Mouse (Mus musculus) hindbrain, embryonic 14.5 days (tissue): ENCODE measurements around the gene Relb. TPM values are rescaled to one million over a fixed set of nuclear protein-coding genes. Genes with fewer than 3 reads are reported as not detected.

Experiments used
- ATAC-seq: fragments of 200-750 bp; cut with Nextera tagmentation; 2 replicates; pipeline ENCODE4 v1.8.0; 2017; ENCODE audit warnings: moderate number of reproducible peaks, mild to moderate bottlenecking, moderate TSS enrichment, moderate library complexity; ENCODE audit not compliant: low FRiP score
- DNase-seq: peaks from one replicate; pipeline ENCODE4 v3.0.0-alpha.2; 2015; ENCODE audit warnings: low spot score
- H3K27ac ChIP-seq: fragments of 300-500 bp; sonication (generic); 2 replicates; pipeline ENCODE4 v1.5.1; 2014; ENCODE audit warnings: mild to moderate bottlenecking, moderate library complexity
- H3K27me3 ChIP-seq: fragments of 300-500 bp; sonication (generic); 2 replicates; pipeline ENCODE4 v1.6.1; 2014; ENCODE audit warnings: mild to moderate bottlenecking, low read length, mixed read lengths; ENCODE audit not compliant: control insufficient read depth, insufficient read depth
- H3K36me3 ChIP-seq: fragments of 300-500 bp; sonication (generic); replicated peaks from 2 replicates; pipeline ENCODE4 v1.6.1; 2014; ENCODE audit not compliant: control insufficient read depth, insufficient read depth
- H3K4me1 ChIP-seq: fragments of 300-500 bp; sonication (generic); replicated peaks from 2 replicates; pipeline ENCODE4 v1.6.1; 2014; ENCODE audit warnings: antibody characterized with exemption, low read length, mixed read lengths; ENCODE audit not compliant: control insufficient read depth, insufficient read depth
- H3K4me2 ChIP-seq: fragments of 300-500 bp; sonication (generic); replicated peaks from 2 replicates; pipeline ENCODE4 v1.6.1; 2014; ENCODE audit warnings: mild to moderate bottlenecking, moderate library complexity
- H3K4me3 ChIP-seq: fragments of 300-500 bp; sonication (generic); replicated peaks from 2 replicates; pipeline ENCODE4 v1.5.1; 2014; ENCODE audit warnings: mild to moderate bottlenecking, low read length
- H3K9ac ChIP-seq: fragments of 300-500 bp; sonication (generic); 2 replicates; pipeline ENCODE4 v1.6.1; 2014
- H3K9me3 ChIP-seq: fragments of 300-500 bp; sonication (generic); 2 replicates; pipeline ENCODE4 v1.6.1; 2016; ENCODE audit warnings: low read length; ENCODE audit not compliant: control insufficient read depth
- WGBS: fragments of 180-500 bp; shearing (Covaris S2); extraction: QIAGEN DNeasy Blood & Tissue Kit; methylation state at CpG from one replicate; pipeline ENCODE4 v1.1.7; 2014; 5-methylcytosine and 5-hydroxymethylcytosine counted together
- polyA plus RNA-seq: library from polyadenylated mRNA; unstranded; fragments of >200 nt; fragmentation: Nextera tagmentation; extraction: Ambion mirVana; gene quantifications from 2 replicates; pipeline ENCODE4 v1.2.1, GENCODE M21; 2014

Gene Relb
- polyA plus RNA-seq, 1 experiment from 2014 or later: 5.4 TPM

GRCm38 (mm10) chr7:19634591-19634990, 5.4 kb upstream of the Relb start:
- Histone ChIP-seq H3K27ac (no peak overlapping the region), H3K4me3 (no peak overlapping the region), H3K9ac (no peak overlapping the region), H3K27me3 (no peaks in the 10 kb centered on the region), H3K36me3 (peaks cover 75% of the 10 kb centered on the region), H3K4me1 (0 out of 2 replicates have a peak, but pooled peaks cover 3% of the 10 kb centered on the region), H3K9me3 (no peaks in the 10 kb centered on the region), H3K4me2 (no peak overlapping the region)
- ATAC-seq (no peak), DNase-seq (no peak)
- WGBS: 98% methylated on average over 2 of the region's 2 CpGs

- DNase-seq (no peak), ATAC-seq (no peak)
- Histone ChIP-seq H3K27me3 (no peaks in the 10 kb centered on the region), H3K27ac (no peak overlapping the region), H3K4me3 (no peak overlapping the region), H3K4me1 (0 out of 2 replicates have a peak, but pooled peaks cover 3% of the 10 kb centered on the region), H3K9ac (no peak overlapping the region), H3K9me3 (no peaks in the 10 kb centered on the region), H3K4me2 (no peak overlapping the region), H3K36me3 (peaks cover 68% of the 10 kb centered on the region)
- WGBS: 95% methylated on average over 15 of the region's 15 CpGs
Observed at GRCm38 (mm10) chr7:19633855-19634254, 4.6 kb upstream of the Relb start.

GRCm38 (mm10) chr7:19633197-19633596, 4.0 kb upstream of the Relb start:
- WGBS: 93% methylated on average over 17 of the region's 17 CpGs
- peaks cover 61% of the 10 kb centered on the region for H3K36me3 ChIP-seq

GRCm38 (mm10) chr7:19632720-19633119, 3.5 kb upstream of the Relb start:
- H3K36me3 ChIP-seq: peaks cover 57% of the 10 kb centered on the region
- no peak overlapping the region for H3K4me3 ChIP-seq
- no peak overlapping the region for H3K9ac ChIP-seq
- no peak for DNase-seq
- no peaks in the 10 kb centered on the region for H3K9me3 ChIP-seq
- no peaks in the 10 kb centered on the region for H3K27me3 ChIP-seq
- ATAC-seq: no peak
- H3K27ac ChIP-seq: no peak overlapping the region
- H3K4me2 ChIP-seq: no peak overlapping the region
- H3K4me1 ChIP-seq: 0 out of 2 replicates have a peak, but pooled peaks cover 6% of the 10 kb centered on the region

More at GRCm38 (mm10) chr7:19633197-19633596, 4.0 kb upstream of the Relb start:
- H3K9ac ChIP-seq: no peak overlapping the region
- DNase-seq (no peak), ATAC-seq (no peak)
- H3K4me1 ChIP-seq: 0 out of 2 replicates have a peak, but pooled peaks cover 5% of the 10 kb centered on the region
- no peaks in the 10 kb centered on the region for H3K9me3 ChIP-seq
- H3K27ac ChIP-seq: no peak overlapping the region
- no peaks in the 10 kb centered on the region for H3K27me3 ChIP-seq
- H3K4me3 ChIP-seq: no peak overlapping the region
- no peak overlapping the region for H3K4me2 ChIP-seq

GRCm38 (mm10) chr7:19632275-19632674, 3.0 kb upstream of the Relb start:
- peaks cover 52% of the 10 kb centered on the region for H3K36me3 ChIP-seq
- ATAC-seq (no peak), DNase-seq (no peak)
- H3K27me3 ChIP-seq: no peaks in the 10 kb centered on the region
- 0 out of 2 replicates have a peak, but pooled peaks cover 6% of the 10 kb centered on the region for H3K4me1 ChIP-seq
- no peak overlapping the region for H3K4me2 ChIP-seq
- no peak overlapping the region for H3K9ac ChIP-seq
- H3K9me3 ChIP-seq: no peaks in the 10 kb centered on the region
- no peak overlapping the region for H3K4me3 ChIP-seq
- no peak overlapping the region for H3K27ac ChIP-seq

GRCm38 (mm10) chr7:19628536-19629360, 490 bp downstream of the Relb start:
- H3K36me3 ChIP-seq: peaks cover 17% of the 10 kb centered on the region
- H3K9ac ChIP-seq: peak overlapping the region; percentile 60
- peak overlapping the region; percentile 96 for H3K4me2 ChIP-seq
- no peaks in the 10 kb centered on the region for H3K9me3 ChIP-seq
- WGBS: under 1% methylated on average over 52 of the region's 57 CpGs
- H3K27ac ChIP-seq: peak overlapping the region; percentile 76
- peak overlapping the region; percentile 76 for H3K4me3 ChIP-seq
- DNase-seq: peak; percentile 75
- 0 out of 2 replicates have a peak, but pooled peaks cover 6% of the 10 kb centered on the region for H3K4me1 ChIP-seq
- peak; percentile 84 for ATAC-seq
- no peaks in the 10 kb centered on the region for H3K27me3 ChIP-seq

GRCm38 (mm10) chr7:19628192-19628535, 1.1 kb downstream of the Relb start:
- no peak overlapping the region for H3K9ac ChIP-seq
- H3K9me3 ChIP-seq: no peaks in the 10 kb centered on the region
- 17% methylated on average over 17 of the region's 17 CpGs for WGBS
- H3K4me1 ChIP-seq: 0 out of 2 replicates have a peak, but pooled peaks cover 6% of the 10 kb centered on the region
- peak overlapping the region; percentile 76 for H3K4me3 ChIP-seq
- no peak overlapping the region for H3K27ac ChIP-seq
- no peaks in the 10 kb centered on the region for H3K27me3 ChIP-seq
- no peak for DNase-seq
- peak overlapping the region; percentile 96 for H3K4me2 ChIP-seq
- no peak for ATAC-seq
- peaks cover 12% of the 10 kb centered on the region for H3K36me3 ChIP-seq

- Histone ChIP-seq H3K4me1 (0 out of 2 replicates have a peak, but pooled peaks cover 6% of the 10 kb centered on the region), H3K9me3 (no peaks in the 10 kb centered on the region), H3K4me2 (peak overlapping the region; percentile 96), H3K9ac (no peak overlapping the region), H3K27me3 (no peaks in the 10 kb centered on the region), H3K4me3 (peak overlapping the region; percentile 76; the same call in 1 of the 2 replicates), H3K27ac (no peak overlapping the region), H3K36me3 (peaks cover 7% of the 10 kb centered on the region)
- WGBS: 66% methylated on average over 3 of the region's 3 CpGs
- DNase-seq (no peak), ATAC-seq (no peak)
Observed at GRCm38 (mm10) chr7:19627721-19628120, 1.5 kb downstream of the Relb start.

- no peak overlapping the region for H3K4me2 ChIP-seq
- H3K36me3 ChIP-seq: no peaks in the 10 kb centered on the region
- no peak overlapping the region for H3K4me3 ChIP-seq
- DNase-seq (no peak), ATAC-seq (no peak)
- WGBS: 67% methylated on average over 2 of the region's 2 CpGs
- no peak overlapping the region for H3K27ac ChIP-seq
- no peaks in the 10 kb centered on the region for H3K27me3 ChIP-seq
- H3K9me3 ChIP-seq: no peaks in the 10 kb centered on the region
- H3K9ac ChIP-seq: no peak overlapping the region
- H3K4me1 ChIP-seq: 0 out of 2 replicates have a peak, but pooled peaks cover 3% of the 10 kb centered on the region
Observed at GRCm38 (mm10) chr7:19623433-19623832, 5.8 kb downstream of the Relb start.
